Mouse (Mus musculus): ENCODE results near the gene Tmem229b. TPM values are rescaled to one million over a fixed set of nuclear protein-coding genes. Genes with fewer than 3 reads are reported as not detected.
A peak's percentile ranks its signal among the peaks of the same experiment; 100 is the strongest.

Gene Tmem229b
- polyA plus RNA-seq, 1 experiment: 2.6 TPM

- H3K4me1 ChIP-seq (ENCODE audit: control insufficient read depth, insufficient read depth, low read length): no peaks in the 10 kb centered on the region
- no peak overlapping the region for H3K27ac ChIP-seq (ENCODE audit: control insufficient read depth, insufficient read depth, low read depth, low read length)
- TF ChIP-seq POLR2A (IDR thresholded peaks at IDR 0.05; ENCODE audit: control insufficient read depth, low read depth, low read length) (no peak), CTCF (IDR thresholded peaks at IDR 0.05; ENCODE audit: control insufficient read depth, insufficient read depth, insufficient replicate concordance, low read depth, low read length) (no peak)
- H3K36me3 ChIP-seq (ENCODE audit: control insufficient read depth, insufficient read depth, low read length): no peaks in the 10 kb centered on the region
- no peak overlapping the region for H3K4me3 ChIP-seq (ENCODE audit: control insufficient read depth, low read depth, low read length)
- H3K27me3 ChIP-seq (ENCODE audit: control insufficient read depth, insufficient read depth, low read length): no peaks in the 10 kb centered on the region
These were observed 19.8 kb downstream of the Tmem229b start for GRCm38 (mm10) chr12:78987581-78988081.

- Histone ChIP-seq H3K27ac (ENCODE audit: control insufficient read depth, insufficient read depth, low read depth, low read length) (no peak overlapping the region), H3K4me1 (ENCODE audit: control insufficient read depth, insufficient read depth, low read length) (no peaks in the 10 kb centered on the region), H3K4me3 (ENCODE audit: control insufficient read depth, low read depth, low read length) (no peak overlapping the region), H3K36me3 (ENCODE audit: control insufficient read depth, insufficient read depth, low read length) (no peaks in the 10 kb centered on the region), H3K27me3 (ENCODE audit: control insufficient read depth, insufficient read depth, low read length) (no peaks in the 10 kb centered on the region)
- TF ChIP-seq CTCF (IDR thresholded peaks at IDR 0.05; ENCODE audit: control insufficient read depth, insufficient read depth, insufficient replicate concordance, low read depth, low read length) (no peak), POLR2A (IDR thresholded peaks at IDR 0.05; ENCODE audit: control insufficient read depth, low read depth, low read length) (no peak)
These were observed 23.4 kb downstream of the Tmem229b start for GRCm38 (mm10) chr12:78984035-78984432.

- no peaks in the 10 kb centered on the region for H3K4me1 ChIP-seq (ENCODE audit: control insufficient read depth, insufficient read depth, low read length)
- no peaks in the 10 kb centered on the region for H3K36me3 ChIP-seq (ENCODE audit: control insufficient read depth, insufficient read depth, low read length)
- TF ChIP-seq CTCF (IDR thresholded peaks at IDR 0.05; ENCODE audit: control insufficient read depth, insufficient read depth, insufficient replicate concordance, low read depth, low read length) (no peak), POLR2A (IDR thresholded peaks at IDR 0.05; ENCODE audit: control insufficient read depth, low read depth, low read length) (no peak)
- H3K4me3 ChIP-seq (ENCODE audit: control insufficient read depth, low read depth, low read length): no peak overlapping the region
- no peaks in the 10 kb centered on the region for H3K27me3 ChIP-seq (ENCODE audit: control insufficient read depth, insufficient read depth, low read length)
- H3K27ac ChIP-seq (ENCODE audit: control insufficient read depth, insufficient read depth, low read depth, low read length): no peak overlapping the region
These were observed 24.0 kb downstream of the Tmem229b start for GRCm38 (mm10) chr12:78983296-78984034.

GRCm38 (mm10) chr12:78981938-78982825 lies 25.2 kb downstream of the Tmem229b start:
- Histone ChIP-seq H3K4me1 (ENCODE audit: control insufficient read depth, insufficient read depth, low read length) (no peaks in the 10 kb centered on the region), H3K4me3 (ENCODE audit: control insufficient read depth, low read depth, low read length) (no peak overlapping the region), H3K27me3 (ENCODE audit: control insufficient read depth, insufficient read depth, low read length) (no peaks in the 10 kb centered on the region), H3K36me3 (ENCODE audit: control insufficient read depth, insufficient read depth, low read length) (no peaks in the 10 kb centered on the region), H3K27ac (ENCODE audit: control insufficient read depth, insufficient read depth, low read depth, low read length) (no peak overlapping the region)
- TF ChIP-seq POLR2A (IDR thresholded peaks at IDR 0.05; ENCODE audit: control insufficient read depth, low read depth, low read length) (no peak), CTCF (IDR thresholded peaks at IDR 0.05; ENCODE audit: control insufficient read depth, insufficient read depth, insufficient replicate concordance, low read depth, low read length) (no peak)

- no peak overlapping the region for H3K4me3 ChIP-seq (ENCODE audit: control insufficient read depth, low read depth, low read length)
- peak overlapping the region; percentile 25; the same call in 1 of the 2 replicates for H3K27ac ChIP-seq (ENCODE audit: control insufficient read depth, insufficient read depth, low read depth, low read length)
- H3K4me1 ChIP-seq (ENCODE audit: control insufficient read depth, insufficient read depth, low read length): no peaks in the 10 kb centered on the region
- no peaks in the 10 kb centered on the region for H3K27me3 ChIP-seq (ENCODE audit: control insufficient read depth, insufficient read depth, low read length)
- TF ChIP-seq CTCF (IDR thresholded peaks at IDR 0.05; ENCODE audit: control insufficient read depth, insufficient read depth, insufficient replicate concordance, low read depth, low read length) (no peak), POLR2A (IDR thresholded peaks at IDR 0.05; ENCODE audit: control insufficient read depth, low read depth, low read length) (no peak)
- H3K36me3 ChIP-seq (ENCODE audit: control insufficient read depth, insufficient read depth, low read length): no peaks in the 10 kb centered on the region
These were observed 26.3 kb downstream of the Tmem229b start for GRCm38 (mm10) chr12:78981131-78981530.

GRCm38 (mm10) chr12:78980683-78981091 lies 26.7 kb downstream of the Tmem229b start:
- no peaks in the 10 kb centered on the region for H3K4me1 ChIP-seq (ENCODE audit: control insufficient read depth, insufficient read depth, low read length)
- TF ChIP-seq POLR2A (IDR thresholded peaks at IDR 0.05; ENCODE audit: control insufficient read depth, low read depth, low read length) (no peak), CTCF (IDR thresholded peaks at IDR 0.05; ENCODE audit: control insufficient read depth, insufficient read depth, insufficient replicate concordance, low read depth, low read length) (no peak)
- H3K27me3 ChIP-seq (ENCODE audit: control insufficient read depth, insufficient read depth, low read length): no peaks in the 10 kb centered on the region
- H3K4me3 ChIP-seq (ENCODE audit: control insufficient read depth, low read depth, low read length): no peak overlapping the region
- H3K36me3 ChIP-seq (ENCODE audit: control insufficient read depth, insufficient read depth, low read length): no peaks in the 10 kb centered on the region
- H3K27ac ChIP-seq (ENCODE audit: control insufficient read depth, insufficient read depth, low read depth, low read length): peak overlapping the region; percentile 25; the same call in 1 of the 2 replicates

GRCm38 (mm10) chr12:78977552-78977951 lies 29.9 kb downstream of the Tmem229b start:
- H3K4me1 ChIP-seq (ENCODE audit: control insufficient read depth, insufficient read depth, low read length): no peaks in the 10 kb centered on the region
- peak overlapping the region; percentile 54 for H3K27ac ChIP-seq (ENCODE audit: control insufficient read depth, insufficient read depth, low read depth, low read length)
- H3K4me3 ChIP-seq (ENCODE audit: control insufficient read depth, low read depth, low read length): no peak overlapping the region
- no peaks in the 10 kb centered on the region for H3K27me3 ChIP-seq (ENCODE audit: control insufficient read depth, insufficient read depth, low read length)
- TF ChIP-seq POLR2A (IDR thresholded peaks at IDR 0.05; ENCODE audit: control insufficient read depth, low read depth, low read length): no peak
- TF ChIP-seq CTCF (IDR thresholded peaks at IDR 0.05; ENCODE audit: control insufficient read depth, insufficient read depth, insufficient replicate concordance, low read depth, low read length): no peak
- H3K36me3 ChIP-seq (ENCODE audit: control insufficient read depth, insufficient read depth, low read length): no peaks in the 10 kb centered on the region

All from testis, adult 2 months (tissue).